Mouse (Mus musculus): ENCODE data around the gene Naglu.

DNA sequence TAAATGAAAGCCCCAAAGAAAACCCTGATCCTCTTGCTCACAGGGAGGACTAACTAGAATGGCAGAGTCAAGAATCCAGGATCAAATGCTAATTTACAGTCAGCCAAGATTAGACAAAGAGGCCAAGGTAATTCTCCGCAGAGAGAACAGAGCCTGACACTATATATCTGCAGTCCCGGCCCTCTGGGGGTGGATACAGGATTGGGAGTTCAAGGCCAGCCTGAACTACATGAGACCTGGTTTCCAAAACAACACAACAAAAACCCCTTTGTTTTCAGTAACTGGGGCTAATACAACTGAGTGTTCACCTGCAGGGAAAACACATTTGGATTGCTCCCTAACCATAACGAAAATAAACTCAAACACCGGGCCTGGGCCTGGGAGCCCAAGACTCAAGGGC is 5.3 kb upstream of the Naglu start:
- TF ChIP-seq CTCF (IDR thresholded peaks at IDR 0.05; ENCODE audit: borderline replicate concordance, insufficient read depth, low read length) (no peak), POLR2A (IDR thresholded peaks at IDR 0.05; ENCODE audit: low read depth, low read length) (no peak)

All from embryonic fibroblast, embryonic 13.5 days (primary cell).